Mouse (Mus musculus) G1E-ER4 (cell line): ENCODE results near the gene Slc24a5. TPM values are rescaled to one million over a fixed set of nuclear protein-coding genes. Genes with fewer than 3 reads are reported as not detected.

ENCODE experiments used
- GATA1 ChIP-seq: IDR thresholded peaks from one replicate; pipeline ENCODE4 v1.8.0; 2012; ENCODE audit warnings: low read length, inconsistent platforms
- polyA plus RNA-seq: library from polyadenylated mRNA; stranded (reverse); fragments of >175 nt; gene quantifications from 2 replicates; pipeline ENCODE4 v1.2.3, GENCODE M21; 2012

Gene Slc24a5
- polyA plus RNA-seq: 0.05 TPM in 1 of 2 replicates, not detected in the other

DNA sequence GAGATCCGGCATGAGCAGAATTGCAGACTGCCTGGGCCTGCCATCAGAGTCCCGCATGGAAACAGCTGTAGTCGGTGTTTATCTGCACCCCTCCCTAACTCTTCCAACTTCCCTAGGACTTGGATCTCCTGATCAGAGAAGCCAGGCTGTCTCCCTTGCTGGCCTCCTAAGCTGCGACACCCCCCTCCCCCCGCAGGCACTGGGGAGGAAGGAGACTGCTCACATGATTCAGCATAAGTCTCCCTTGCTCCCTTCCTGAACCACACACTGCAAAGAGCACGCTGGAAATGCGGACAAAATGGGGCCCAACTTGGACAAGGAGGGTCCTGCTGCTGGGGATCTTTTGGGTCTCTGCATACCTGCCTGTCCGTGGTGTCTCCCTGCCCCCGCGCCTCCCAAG lies at the start of gene Slc24a5:
Slc24a5 (plus strand) TSS at position 231 of the 400 bp plus-strand sequence.
- no peak for TF ChIP-seq GATA1

DNA sequence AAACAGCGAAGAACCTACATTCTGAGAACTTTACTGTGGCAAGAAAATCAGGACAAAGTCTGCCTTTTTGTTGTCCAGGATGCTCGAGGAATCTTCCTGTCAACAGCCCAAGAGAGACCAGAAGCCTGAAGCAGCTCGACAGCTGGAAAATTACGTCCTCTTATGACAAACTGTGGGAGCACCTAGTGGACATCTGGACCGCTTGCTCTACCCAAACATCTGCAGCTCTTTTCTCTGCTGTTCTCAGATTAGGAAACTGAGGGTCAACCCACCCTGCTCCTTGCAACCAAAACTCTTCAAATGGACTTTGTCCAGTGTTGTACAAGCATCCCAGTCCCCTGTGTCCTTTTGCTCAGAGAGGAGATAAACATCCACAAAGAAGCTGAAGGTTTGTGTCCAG lies 43.5 kb upstream of the Slc24a5 start:
- no peak for TF ChIP-seq GATA1

DNA sequence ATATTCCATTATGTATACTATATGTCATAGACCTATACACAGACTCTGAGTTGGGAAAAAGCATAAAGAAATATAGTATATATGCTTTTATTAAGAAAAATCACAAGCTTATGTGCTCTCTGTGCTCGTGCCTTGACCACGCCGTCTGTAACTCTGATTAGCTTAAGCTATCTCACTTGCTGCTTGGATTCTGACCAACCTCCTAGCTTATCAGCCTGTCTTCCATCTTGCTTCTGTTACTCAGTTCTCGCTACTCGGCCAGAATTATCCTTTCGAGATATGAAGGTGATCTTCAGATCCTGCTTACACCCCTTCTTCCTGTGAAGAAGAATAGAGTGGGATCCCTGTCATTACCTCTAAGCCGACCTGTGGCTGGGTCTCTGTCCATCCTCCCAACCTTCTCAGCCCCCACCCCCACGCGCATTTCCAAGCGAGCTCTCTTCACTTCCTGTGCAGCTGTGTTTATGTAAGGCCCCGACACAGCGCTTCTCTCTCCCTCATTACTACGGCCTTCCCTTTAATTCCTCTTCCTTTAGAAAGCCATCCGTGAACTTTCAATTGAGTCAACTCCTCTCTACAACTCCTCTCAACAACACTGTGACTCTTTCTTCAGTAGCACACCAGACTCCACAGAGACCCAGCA lies 41.4 kb upstream of the Slc24a5 start:
- TF ChIP-seq GATA1: no peak

DNA sequence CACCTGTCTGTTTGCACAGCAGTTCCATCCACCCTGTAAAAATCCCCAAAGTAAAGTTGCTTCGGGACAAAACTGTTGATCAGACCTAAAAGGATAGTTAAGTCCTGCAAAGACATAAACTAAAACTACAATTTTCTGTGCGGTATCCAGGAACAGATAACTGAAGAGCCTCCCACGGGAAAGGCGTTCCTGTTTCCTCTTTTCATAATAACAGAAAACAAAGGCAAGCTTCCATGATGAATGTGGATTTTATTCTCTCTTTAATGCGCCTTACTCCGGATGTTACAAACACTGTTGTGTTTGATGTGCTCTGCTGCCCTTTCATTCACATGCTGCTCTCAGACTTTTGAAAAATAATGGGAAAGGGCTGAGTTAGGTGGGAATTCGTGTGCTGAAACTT lies 37.3 kb upstream of the Slc24a5 start:
- TF ChIP-seq GATA1: no peak

DNA sequence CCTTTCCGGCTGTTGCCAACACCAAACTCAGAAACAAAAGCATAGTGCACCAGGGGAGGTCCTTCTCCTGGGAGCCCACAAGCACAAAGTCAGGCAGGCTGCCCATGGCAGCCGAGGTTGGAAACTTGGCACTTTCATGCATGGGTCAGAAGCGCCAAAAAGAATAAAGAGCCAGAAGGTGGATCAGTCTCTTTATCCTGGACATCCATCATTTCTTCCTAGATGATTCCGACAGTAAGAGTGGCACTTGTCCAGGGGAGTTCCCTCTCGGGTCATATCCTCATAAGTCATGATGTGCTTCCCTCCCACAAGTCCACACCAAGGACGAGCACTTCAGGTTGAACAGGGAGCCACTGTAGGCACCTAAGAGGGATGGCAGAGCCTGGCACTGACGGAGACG lies 36.8 kb upstream of the Slc24a5 start:
- TF ChIP-seq GATA1: no peak

DNA sequence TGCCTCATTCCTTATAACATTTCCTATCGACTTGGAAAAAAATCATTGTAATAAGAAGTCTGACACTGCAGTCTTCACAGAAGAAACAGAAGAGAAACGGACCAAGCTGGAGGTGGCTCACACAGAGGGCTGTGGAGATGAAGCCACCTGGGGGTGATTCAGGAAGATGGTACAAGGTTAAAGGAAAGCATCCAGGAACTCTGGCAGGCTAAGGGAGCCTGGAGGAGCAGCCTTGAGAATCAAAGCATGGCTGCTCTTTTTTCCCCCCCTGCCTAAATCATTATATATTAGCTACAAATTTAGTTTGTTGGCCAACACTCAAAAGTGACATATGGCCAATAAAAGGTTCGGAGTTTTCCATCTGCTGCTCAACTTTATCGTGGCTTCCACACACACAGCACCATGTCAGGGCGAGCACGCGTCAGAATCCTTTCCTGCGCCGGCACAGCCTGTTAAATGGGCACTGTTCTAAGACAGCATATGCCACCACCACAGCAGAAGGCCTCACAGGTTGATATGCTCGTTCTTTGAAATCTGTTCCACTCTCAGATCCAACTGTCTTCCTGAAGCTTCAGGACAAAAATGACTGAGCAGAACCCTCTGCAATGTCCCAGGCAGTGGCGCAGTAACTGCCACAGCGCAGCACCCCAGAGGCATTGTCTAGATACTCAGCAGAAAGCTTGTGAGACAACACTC lies 36.2 kb upstream of the Slc24a5 start:
- no peak for TF ChIP-seq GATA1

DNA sequence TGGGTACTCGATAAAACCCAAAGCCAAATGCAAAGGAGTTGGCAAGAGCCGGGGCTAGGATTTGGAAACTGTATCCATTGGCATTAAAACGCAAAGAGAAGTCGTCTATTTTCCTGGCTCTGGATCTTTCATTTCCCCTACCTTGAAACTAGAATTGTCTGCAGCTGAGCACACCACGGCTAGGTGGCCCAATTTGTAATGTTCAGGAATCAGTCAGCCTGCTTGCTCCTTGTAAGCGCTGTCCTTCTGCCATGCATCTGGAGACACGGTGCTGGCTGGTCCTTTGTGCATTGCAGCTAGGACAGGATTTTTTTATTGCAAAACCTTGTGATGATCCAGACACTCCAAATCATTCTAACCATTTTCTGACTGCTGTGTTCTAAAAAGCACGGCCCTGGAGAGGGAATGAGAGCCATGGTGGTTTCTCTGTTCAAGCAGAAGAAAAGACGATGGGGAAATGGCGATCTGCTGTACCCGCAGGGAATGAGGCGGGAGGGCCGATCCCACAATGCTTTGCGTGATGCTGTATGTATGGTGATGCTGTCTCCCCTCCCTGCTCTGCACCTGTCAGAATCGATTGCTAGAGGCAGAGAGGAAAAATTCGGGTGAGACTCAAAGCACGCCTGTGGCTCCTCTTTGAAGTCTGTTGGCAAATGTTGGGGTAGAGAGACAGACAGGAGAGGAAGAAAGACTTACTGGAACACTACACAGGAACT lies 35.5 kb upstream of the Slc24a5 start:
- no peak for TF ChIP-seq GATA1

DNA sequence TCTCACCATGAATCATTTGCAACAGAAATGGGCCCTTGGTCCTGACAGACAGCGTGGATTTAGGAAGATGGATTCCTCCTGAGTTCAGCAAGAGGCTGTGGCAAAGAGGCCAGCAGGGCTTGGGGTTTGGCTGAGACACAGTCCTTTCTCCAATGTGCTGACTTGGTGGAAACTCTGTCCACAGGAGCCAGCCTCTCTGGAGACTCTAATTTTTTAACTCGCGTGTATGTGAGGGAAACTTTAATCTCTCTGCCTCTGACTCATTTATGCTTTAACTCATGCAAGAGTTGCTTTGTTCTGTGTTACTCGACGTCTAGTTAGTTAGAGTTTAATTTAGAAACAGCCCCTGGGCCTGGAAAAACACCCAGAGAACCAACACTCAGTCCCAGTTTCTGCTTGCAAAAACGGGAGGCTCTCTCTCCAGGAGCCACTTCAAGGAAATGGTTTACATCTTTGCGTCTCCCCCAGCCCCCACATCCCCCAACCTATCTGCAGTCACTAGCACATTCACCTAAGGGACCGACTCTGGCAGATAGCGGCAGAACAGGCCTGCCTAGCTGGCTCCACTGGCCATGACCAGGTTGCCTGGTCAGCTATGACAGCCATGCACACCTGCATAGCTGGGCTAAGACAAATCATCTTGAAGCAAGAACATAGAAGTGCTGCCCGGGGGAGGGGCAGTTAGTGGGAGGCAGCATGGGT lies 34.7 kb upstream of the Slc24a5 start:
- TF ChIP-seq GATA1: no peak

DNA sequence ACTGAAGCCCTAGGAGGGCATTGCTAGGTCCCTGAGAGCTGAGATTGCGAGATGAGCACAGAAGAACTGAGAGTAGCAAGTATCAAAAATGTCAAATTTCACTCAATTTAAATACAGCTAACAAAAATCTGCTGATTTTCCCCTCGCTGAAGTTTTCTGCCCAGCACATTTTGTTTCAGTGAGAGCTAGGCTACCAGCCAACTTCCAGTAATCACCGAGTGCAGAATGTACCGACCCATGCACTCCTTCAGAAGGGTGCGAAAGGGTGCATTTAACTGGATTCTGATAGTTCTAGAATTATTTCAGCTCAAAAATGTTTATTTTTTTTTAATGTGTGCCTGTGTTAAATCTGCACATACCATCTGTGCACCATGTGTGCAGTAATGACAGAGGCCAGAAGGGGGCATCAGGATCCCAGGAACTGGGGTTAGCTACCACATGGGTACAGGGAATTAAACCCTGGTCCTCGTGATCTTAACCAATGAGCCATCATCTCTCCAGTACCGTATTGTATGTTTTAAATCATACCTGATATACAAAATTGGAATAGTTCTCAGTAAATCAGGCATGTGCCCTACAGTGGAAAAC lies 12.5 kb upstream of the Slc24a5 start:
- TF ChIP-seq GATA1: no peak

DNA sequence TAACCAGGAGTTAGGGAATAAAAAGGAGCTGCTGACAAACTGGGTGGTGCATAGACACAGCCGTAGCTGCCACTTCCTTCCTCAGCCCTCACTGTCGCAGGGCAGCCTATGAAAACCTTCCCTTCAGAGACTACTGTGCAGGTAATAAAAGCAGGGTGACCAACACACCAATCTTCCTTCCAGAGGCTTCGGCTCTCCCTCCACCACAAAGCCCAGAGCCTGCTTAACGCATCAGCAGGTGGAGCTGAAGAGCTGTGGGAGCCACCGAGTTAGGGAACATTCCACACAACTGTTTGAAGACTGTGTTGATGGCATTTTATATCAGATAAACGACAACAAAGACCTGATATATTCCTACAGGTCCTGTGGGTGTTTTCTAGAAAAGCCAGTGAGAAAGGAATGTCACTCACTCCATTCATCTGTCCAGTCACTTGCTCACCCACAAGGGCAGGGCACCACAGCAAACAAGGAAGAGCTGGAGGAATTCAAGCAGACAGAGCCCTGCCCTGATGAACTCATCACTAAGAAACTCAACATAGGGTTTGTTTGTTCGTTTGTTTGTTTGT lies 10.6 kb upstream of the Slc24a5 start:
- no peak for TF ChIP-seq GATA1

DNA sequence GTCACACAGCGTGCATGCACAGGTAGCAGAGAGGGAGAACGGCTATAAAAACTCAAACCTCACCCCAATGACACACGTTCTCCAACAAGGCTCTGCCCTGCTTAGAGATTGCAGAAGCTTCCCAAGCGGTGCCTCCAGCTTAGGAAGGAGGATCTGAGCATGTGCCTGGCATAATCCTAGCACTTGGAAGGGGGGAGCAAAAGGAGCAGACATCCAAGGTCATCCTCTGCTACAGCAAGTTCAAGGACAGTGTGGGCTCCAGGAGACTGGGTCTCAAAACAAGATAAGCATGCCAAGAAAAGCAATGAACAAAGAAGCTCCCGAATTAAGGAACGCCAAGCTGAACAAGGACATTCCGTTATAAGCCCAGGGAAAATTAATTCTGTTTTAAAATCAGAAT lies 6.5 kb upstream of the Slc24a5 start:
- TF ChIP-seq GATA1: no peak

DNA sequence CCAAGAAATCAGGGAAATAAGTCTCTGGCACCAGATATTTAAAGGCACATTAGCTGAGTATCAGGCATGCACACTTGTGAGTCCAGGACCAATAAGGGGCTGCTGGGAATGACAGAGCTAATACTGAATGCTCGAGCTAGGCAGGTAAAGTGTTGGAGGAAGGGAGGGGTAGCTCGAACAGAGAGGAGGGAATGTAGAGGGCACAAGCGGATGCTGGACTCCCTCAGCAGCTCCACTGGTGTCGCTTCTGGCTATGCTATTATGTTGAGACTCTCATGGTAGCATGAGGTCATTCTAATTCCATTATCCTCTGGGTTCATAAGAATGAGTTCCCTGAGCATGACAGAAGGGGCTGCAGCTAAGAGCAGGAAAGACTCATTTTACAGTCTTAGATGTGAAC lies 5.0 kb upstream of the Slc24a5 start:
- TF ChIP-seq GATA1: no peak

DNA sequence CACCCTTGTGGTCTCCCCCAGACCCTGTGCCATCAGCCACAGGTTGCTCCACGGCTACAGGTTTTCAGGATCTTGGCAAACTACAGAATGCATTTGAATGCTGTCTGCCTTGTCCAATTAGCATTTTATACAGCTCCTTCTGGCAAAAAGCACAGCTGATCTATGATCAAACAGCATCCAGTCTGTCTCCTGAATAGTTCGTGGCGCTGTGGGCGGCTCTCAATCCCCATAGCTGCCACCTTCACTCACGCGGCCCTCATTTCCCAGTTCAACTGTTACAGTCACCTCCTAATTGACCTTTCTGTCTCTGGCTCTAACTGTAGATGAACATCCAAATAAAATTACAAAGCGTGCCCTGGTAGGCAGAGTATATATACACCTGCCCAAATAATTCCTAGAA lies 551 bp upstream of the Slc24a5 start:
- TF ChIP-seq GATA1: no peak

DNA sequence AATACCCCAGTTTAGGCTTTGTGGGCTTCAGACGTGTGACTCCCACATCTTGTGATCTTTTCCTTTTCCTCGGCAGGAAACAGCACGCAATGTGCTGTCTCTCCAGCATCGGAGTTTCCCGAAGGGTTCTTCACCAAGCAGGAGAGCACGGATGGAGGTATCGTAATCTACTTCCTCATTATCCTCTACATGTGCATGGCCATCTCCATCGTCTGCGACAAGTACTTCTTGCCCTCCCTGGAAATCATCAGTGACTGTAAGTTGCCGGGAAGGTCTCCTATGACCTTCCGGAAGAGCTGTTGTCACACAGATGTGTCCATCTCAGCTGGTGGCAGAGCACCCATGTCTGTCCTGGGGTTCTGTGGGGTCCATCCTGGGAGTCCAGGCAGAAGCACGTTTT lies 772 bp downstream of the Slc24a5 start:
- no peak for TF ChIP-seq GATA1

DNA sequence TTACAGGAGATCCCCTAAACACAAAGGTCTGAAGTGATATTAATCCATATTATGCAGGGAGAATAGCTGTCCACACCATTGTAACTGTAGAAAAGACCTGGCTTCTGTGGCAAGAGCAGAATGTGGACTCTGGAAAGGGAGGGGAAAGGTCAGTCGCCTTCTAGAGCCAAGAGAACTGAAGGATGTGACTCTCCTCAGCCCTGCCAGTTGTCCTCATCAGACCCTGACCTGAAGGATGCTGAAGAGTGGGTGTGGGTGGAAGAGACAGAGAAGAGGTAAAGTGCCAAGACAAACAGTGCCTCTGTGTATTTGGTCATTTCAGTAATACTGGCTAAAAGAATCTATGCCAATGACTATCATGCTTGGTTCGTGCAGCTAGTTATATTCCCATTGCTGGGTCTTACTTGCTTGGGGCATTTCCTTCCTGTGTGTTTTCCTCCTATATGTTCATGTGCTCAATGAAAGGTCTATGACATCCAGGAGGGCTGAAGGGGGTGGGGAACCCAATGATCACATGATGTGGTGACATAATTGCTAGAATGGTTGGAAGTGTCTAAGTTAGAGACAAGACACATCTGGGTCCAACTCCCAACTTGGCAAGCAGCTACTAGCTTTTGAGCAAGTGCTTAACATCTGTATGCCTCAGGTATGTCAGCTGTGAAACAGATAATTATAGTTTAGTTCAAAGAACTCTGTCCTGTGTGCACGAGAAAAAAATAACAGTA lies 5.3 kb downstream of the Slc24a5 start:
- TF ChIP-seq GATA1: no peak
